Mouse (Mus musculus): ENCODE measurements around the gene Tmem128.

The Tmem128 gene

DNA sequence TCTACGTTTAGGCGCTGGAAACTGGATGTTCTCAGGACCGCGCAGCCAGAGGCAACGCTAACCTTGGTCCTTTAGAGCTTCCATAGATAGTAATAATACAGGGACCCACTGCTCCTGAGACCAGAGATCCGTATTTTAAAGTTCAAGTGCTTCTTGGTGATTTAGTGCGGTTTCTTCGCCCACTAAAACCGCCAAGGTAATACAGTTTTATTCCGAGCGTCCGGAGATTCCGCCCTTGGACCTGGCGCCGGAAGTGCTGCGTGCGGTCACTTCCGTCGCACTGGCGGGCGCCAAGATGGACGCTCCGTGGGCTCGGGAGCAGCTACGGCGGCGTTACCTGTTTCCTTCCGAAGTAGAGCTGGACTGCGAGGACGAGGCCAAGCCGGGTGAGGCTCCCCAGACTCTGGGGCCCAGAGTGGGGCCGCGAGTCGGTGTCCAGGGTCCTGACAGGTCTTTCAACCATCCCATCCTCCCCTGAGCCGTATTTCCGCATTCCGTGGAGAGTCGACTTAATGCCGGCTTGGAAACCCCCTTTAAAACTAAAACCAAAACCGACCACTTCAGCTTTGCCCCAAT lies at the start of gene Tmem128:
Gene Tmem128 (plus strand): TSS at position 79 of the 576 bp plus-strand sequence.
- DNase-seq (ENCODE audit: low spot score): peak; percentile 81

DNA sequence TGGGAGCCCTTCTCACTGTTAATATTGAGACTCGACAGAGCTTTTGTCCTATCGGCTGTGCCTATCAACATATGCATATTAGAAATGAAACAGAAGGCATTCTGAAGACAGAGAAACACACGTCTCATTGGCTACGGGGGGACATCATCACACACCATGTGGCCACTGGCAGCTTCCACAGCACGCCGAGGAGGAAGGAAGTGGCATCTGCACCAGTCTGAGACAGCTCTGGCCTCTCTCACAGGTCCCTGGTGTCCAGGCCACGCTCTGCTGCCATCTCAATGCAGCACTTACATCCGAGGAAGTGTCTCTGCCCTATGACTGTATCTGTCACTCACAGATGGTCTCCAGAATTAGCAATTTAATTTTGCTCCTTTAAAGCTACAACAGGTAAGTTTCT lies 48.3 kb upstream of the Tmem128 start:
- DNase-seq (ENCODE audit: low spot score): no peak

DNA sequence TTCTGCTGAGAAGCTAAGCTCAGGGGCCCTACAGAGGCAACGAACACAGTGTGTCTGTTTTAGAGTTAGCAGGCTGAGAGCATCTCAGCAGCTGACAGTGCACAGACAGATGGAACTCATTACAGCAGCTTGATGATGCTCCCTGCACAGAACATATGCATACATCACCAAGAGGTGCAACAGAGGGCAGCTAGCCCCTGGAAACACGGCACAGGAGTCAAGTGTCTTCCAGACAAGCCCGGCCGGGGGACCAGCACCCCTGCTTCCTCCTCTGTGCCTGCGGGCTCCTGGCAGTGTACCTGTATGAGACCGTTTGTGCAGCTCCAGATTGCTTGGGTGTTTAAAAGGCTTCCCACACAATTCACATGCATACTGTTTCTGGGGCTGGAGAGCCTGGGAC lies 47.0 kb upstream of the Tmem128 start:
- DNase-seq (ENCODE audit: low spot score): no peak

DNA sequence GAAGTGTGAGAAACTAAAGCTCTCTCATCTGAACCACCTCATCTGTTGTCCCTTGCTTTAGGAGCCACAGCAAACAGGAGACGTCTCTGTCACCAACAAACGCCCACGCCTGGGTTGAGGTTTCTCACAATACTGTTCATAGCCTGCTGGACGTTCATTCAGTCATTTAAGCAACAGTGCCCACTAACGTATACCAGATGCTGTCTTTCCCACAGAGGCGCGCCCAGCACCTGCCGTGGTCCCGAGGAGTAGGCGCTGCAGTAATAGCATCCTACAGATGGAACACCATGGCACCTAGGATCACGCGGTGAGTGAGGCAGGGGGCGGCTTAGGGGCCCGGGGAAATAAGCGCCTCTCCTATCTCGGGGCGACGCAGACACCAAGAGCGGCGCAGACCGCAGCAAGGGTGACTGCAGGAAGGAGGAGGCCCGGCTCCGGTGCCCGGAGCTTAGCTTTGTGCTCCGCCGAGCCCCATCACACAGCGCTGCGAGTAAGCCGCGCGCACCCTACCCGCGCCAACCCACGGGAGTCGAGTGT lies 40.1 kb upstream of the Tmem128 start:
- no peak for DNase-seq (ENCODE audit: low spot score)

DNA sequence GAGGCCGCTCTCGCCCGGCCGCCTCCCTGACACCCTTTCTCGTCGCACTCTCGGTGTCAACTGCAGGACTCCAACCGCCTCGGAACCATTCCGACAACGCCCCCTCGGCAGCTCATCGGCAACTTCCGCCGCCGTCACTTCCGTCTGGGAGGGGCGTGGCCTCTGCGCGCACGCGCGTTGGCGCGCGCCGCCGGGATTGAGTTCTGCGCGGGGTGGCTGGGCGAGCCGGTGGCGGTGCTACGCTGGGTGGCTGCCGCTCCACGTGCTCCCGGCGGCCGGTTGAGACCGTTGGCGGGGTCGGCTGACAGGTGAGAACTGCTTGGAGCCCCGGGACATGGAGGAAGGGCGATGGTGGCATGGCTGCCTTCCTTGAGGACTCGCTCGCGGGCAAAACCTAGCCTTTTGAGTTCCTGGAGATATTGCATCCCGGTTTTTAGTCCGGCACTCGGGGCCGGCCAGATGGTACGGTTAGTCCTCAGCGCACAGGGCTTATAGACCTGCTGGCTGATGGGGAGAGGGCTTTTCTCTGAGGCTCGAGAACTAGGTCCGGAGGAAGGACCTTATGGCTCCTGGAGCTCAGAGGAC lies 39.6 kb upstream of the Tmem128 start, which contains the start of the genes Zbtb49 and Lyar:
Gene Zbtb49 (minus strand): TSS at position 130 of the 585 bp plus-strand sequence.
Gene Lyar (plus strand): TSS at position 143 of the 585 bp plus-strand sequence.
- DNase-seq (ENCODE audit: low spot score): peak; percentile 92

DNA sequence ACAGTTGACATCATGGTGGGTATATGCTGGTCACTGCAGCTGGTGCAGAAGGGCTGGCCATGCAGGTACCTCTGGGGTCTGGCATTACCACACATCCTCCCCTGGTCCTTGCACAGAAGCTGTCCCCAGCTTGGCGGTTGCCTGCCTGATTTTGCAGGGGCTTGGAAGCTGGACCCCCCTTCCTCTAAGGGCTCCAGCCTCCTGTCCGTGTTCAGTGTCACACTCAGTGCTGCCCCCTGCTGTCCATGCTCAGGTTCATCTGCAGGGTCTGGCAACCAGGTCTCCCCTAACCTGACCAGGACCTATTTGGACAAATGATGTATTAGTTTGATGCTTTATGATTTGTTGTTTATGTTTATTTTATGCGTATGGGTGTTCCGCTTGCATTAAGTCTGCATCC lies 24.6 kb upstream of the Tmem128 start:
- peak; percentile 54 for DNase-seq (ENCODE audit: low spot score)

DNA sequence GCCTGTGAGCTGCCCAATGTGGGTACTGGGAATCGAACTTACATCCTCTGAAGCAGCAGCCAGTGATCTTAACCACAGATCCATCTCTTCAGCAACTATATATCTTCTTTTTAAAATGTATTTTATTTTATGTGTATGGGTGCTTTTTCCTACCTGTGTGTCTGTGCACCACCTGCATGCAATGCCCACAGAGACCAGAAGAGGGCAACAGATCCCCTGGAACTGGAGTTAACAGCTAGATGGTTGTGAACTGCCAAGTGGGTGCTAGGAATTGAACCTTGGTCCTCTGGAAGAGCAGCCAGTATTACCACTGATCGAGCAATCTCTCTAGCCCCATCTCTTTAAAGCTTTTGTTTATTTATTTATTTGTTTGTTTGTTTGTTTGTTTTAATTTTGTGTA lies 23.4 kb upstream of the Tmem128 start:
- no peak for DNase-seq (ENCODE audit: low spot score)

DNA sequence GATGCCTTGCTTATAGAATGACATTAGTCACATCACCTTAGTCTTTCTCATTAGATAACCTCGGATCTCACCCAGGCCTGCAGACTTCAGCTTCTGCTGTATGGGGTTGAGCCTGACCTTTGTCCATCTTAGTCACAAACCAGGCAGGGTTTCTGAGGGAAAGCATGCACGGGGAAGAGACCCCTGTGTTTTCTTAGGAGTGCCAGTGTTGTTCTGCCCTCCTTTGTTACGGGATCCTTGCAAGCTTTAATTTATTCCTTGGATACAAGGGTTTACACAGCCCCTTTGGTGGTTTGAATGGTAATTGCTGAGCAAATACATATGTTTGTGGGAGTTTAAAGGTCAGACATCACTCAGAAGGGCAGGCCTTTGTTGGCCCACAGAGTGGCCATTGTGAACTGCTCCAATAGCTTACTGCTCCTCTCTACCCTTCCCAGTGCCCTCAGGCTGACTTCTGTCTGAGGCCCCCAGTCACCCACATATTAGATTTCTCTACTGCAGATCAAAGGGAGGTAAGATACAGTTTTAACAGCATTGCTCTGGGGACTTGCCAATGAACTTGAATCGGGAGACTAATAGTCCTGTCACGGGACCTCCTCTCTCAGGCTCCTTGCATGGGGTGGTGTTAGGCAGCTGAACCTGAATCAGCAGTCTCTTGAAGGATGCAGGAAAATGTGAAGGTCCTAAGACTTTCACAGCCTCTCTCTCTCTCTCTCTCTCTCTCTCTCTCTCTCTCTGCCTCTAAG lies 19.1 kb upstream of the Tmem128 start:
- peak; percentile 75 for DNase-seq (ENCODE audit: low spot score)

DNA sequence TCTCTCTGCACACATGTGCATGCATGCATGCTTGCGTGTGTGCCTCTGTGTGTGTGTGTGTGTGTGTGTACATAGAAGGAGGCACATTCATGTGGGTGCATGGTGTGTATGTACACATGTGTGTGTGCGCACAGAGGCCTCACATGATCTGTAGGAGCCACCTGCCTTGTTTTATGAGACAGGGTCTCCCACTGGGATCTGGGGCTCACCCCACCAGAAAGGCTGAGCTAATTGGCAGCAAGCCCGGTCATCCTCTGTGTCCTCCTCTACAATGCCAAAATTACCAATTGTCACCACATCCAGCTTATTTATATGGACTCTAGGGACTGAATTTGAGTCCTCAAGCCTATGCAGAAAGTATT lies 18.5 kb upstream of the Tmem128 start:
- DNase-seq (ENCODE audit: low spot score): no peak

DNA sequence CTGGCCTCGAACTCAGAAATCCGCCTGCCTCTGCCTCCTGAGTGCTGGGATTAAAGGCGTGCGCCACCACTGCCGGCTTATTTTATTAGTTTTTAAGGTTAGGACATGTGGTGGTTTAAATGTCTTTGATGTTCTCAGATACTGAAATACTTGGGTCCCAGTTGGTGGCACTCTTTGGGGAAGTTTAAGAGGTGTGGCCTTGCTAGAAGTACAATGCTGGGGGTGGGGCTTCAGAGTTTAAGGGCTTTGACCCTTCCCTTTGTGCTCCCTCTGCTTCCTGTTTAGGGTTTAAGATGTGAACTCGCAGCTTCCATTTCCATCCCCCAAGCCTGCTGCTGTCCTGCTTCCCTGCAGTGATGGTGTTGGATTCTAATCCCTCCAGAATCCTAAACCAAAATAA lies 18.0 kb upstream of the Tmem128 start:
- no peak for DNase-seq (ENCODE audit: low spot score)

DNA sequence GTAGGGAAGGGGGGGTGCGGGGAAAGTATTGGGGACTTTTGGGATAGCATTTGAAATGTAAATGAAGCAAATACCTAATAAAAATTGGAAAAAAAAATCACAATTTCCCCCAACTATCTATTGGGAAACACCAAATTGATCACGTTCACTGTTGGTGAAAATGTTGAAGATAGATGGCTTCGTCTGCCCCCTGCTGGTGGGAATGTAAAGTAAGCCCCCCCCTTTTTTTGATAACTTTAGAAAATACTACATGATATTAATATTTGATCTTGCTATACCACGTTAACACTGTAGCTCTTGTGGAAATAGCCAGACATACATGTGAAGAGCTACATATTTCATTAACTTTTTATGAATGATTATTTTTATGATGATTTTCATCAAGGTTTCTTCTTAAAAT lies 4.8 kb upstream of the Tmem128 start:
- DNase-seq (ENCODE audit: low spot score): no peak

DNA sequence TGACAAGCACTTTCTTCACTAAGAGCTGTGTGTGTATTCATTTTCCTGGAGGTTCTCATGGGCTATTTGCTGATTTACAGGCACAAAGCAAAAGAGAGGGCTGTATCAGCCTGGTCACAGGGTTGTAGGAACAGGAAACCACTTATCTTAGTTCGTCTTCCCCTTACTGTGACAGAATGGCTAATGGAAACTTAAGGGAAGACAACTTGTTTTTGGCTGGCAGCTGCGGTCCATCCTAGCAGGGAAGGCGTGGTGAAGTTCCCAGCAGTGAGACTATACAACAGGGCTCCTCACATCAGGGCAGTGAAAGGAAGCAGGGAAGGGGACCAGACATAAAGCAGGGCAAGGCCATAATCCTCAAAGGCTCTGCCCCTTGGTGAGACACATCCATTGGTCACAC lies 4.3 kb upstream of the Tmem128 start:
- no peak for DNase-seq (ENCODE audit: low spot score)

DNA sequence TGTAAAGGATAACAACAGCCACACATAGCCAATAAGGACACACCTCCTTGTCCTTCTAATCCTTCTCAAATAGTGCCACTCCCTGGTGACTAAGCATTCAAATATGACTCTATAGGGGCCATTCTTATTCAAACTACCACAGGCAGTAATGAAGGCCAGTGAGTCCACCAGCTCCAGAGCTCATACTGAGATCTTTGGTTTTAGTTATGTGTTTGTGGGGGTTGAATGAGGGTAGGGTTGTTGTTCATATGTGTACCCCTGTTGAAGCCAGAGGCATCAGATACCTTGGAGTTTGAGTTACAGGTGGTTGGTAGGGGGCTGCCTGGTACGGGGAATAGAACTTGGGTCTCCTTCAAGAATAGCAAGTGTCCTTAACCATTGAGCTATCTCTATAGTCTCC lies 3.4 kb upstream of the Tmem128 start:
- DNase-seq (ENCODE audit: low spot score): no peak

DNA sequence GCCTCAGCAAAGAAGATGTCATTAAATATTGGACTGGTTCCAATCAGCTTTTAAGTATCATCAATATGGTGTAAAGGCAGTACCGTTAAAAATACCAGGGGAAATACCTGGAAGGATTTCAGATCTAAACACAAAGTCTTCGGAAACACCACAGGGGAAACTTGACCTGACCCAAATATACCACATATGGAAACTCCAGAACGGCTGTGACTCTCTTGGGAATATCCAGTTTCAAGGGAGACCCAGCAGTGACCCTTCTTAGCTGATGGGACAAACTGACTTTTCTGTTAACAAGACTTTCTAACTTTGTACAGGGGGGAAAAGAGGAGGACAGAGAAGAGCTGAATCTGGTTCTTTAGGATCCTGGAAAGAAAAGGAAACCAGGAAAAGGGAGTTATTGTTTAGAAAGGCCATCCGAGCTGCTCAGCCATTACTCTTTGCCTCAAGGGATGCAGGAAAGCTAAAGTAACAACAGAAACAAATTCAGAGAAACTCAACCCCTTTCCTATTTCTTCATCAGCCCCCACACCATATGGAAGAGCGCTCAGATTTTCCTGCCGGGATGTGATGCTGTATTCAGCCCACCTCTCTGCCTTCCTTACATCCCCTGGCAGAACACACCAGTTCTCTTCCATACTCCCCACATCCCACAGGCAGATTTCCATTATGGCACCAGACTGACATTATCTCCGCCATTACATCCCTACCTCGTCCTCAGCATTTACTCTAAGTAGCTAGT lies 1.8 kb upstream of the Tmem128 start:
- peak; percentile 50 for DNase-seq (ENCODE audit: low spot score)

DNA sequence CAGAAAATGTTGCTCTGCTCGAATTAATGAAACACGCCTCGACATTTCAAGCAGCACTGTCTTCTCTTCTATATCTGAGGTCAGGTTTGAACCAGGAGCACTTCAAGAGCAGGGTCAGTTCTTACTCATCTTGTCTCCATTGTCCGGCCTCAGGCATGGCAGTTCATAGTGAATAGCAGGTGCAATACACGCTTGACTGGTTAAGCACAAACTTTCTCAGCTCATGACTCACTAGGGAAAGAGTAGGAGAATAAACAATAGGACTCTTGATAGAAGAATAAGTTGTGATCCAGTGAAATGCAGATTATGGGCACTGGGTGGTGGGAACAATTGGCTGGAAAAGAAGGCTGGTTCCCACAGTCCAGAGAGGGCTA lies 1.2 kb upstream of the Tmem128 start:
- DNase-seq (ENCODE audit: low spot score): no peak

DNA sequence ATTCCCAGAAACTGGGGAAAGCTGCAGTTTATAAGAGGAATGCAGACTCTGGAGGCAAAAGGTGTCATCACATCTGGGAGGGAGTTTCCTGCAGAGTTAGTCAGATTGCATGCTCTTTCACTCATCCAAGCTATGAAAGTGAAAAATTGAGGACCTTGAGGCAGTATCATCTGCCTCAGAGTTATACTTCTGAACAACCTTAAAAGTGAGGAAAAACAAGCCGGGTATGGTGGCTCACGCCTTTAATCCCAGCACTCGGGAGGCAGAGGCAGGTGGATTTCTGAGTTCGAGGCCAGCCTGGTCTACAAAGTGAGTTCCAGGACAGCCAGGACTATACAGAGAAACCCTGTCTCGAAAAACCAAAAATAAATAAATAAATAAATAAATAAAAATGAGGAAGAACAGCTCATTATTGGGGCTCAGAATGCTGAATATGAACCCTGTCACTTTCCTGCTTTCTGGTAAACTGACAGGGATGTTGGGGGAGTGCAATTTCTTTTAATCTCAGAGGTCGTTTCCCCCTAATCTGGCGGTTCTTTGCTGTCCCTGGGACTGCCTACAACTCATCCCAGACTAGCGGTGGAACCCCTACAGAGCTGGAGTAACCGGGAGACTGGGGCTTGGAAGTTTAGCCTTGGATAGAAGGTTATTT lies 404 bp upstream of the Tmem128 start:
- no peak for DNase-seq (ENCODE audit: low spot score)

DNA sequence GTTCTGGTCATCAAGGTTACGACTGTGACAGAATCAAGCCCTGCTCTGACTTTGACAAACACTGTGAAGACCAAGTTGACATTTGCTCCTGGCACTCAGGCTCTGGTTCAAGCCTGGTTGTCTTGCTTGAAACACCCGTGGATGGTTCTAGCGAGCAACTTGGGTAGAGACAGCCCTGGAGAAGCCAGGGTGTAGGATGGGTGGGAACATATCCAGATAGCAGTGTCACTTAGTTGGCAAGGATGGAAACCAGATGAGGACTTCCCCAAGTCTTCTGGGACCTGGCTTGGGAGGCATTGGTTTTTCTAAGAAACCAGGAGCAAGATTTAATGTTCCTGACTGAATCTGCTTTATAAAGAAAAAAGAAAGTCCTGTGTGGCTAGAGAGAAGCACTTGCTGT lies 11.0 kb downstream of the Tmem128 start:
- DNase-seq (ENCODE audit: low spot score): no peak

DNA sequence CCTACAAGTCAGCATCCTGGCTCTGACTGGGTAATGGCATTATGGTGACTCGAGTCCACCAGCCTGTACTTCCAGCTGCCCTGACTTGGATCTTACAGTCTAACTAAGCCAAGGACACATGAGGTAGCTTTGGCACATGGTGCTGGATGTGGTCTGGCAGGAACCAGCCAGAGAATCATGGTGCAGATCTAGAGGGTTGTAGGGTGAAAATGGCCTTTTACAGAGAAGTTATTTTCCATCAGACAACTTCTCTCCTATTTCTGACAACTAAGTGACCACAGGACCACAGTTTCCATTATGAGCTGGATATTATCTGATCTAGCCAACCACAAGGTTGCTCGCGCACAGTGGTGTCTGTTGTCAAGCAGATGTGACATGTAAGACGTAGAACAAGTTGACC lies 13.8 kb downstream of the Tmem128 start:
- no peak for DNase-seq (ENCODE audit: low spot score)

DNA sequence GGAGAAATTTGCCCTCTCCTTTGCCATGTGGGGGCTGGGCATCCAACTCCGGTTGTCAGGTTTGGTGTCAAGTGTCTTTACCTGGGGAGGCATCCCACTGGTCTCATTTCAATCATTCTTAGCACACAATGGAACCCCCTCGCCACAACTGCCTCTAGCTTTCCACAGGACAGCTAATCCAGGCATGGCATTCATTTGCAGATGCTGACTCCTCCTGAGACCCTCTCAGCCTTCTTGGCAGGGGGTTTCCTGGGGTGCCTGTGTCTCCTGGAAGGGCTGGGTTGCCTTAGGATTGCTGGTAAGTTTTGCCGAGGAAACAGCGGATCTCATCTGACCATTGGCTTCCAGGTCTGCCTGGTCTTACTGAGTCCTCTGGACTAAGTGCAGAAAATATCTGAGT lies 15.8 kb downstream of the Tmem128 start, which contains the start of gene Otop1:
Gene Otop1 (plus strand): TSS at position 202 of the 400 bp plus-strand sequence.
- no peak for DNase-seq (ENCODE audit: low spot score)

DNA sequence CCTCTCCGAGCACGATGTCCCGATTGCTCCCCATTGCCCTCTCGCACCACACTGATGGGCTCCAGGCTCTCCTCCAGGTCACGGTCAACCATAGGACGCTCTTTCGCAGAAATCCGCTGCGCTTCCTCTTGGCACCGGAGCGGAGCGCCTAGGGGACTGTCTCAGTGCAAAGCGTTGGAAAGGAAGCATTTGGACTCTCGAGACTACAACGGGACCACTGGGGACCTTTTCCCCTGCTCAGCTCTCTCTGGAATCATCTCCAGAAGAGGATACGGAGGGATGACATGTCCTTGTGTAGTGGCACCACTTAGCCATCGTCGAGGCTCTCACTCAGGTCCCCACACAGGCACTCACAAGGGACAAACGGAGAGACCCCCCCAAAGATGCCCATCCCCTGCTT lies 16.5 kb downstream of the Tmem128 start:
- peak; percentile 18 for DNase-seq (ENCODE audit: low spot score)

DNA sequence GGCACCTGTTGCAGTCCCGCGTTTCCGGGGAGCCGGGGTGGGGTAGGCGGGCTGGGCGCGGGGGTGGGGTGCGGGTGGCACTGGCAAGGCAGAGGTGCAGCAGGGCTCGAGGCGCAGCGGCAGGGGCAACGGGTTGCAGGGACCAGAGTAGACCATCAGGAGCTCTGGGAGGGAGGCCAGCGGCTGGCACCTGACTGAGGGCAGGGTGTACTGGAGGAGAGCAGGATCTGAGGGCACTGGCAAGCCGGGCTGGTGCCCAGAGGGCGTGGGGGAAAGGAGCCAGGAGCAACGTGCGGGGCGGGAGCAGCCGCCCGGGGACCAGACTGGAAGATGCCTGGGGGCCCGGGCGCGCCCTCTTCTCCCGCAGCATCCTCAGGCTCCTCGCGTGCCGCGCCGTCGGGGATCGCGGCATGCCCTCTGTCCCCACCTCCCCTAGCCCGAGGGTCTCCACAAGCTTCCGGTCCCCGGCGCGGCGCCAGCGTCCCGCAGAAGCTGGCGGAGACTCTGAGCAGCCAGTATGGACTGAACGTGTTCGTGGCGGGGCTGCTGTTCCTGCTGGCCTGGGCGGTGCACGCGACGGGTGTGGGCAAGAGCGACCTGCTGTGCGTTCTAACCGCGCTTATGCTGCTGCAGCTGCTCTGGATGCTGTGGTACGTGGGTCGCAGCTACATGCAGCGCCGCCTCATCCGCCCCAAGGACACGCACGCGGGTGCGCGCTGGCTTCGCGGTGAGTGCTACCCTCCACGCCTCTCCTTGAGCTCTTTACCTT lies 17.3 kb downstream of the Tmem128 start:
- peak; percentile 24 for DNase-seq (ENCODE audit: low spot score)

Data from embryo, embryonic 10.5 days (tissue).